Mouse (Mus musculus): ENCODE measurements at regions not wholly inside any gene's neighbourhood (a gene's known extent, or its start where the extent isn't known, plus 50 kb on each side); places are given as distances from the start of the nearest gene placed in this dataset.

- WGBS (ENCODE audit: insufficient replicate concordance) = 68% methylated on average over 4 of the region's 4 CpGs
- H3K4me2 ChIP-seq = no peak overlapping the region
- no peak overlapping the region for H3K27ac ChIP-seq
- no peak overlapping the region for H3K4me3 ChIP-seq
- H3K36me3 ChIP-seq = no peaks in the 10 kb centered on the region
- no peak for ATAC-seq
- no peak overlapping the region for H3K9ac ChIP-seq
- H3K27me3 ChIP-seq (replicated peaks) = no peaks in the 10 kb centered on the region
- no peaks in the 10 kb centered on the region for H3K9me3 ChIP-seq (replicated peaks)
- H3K4me1 ChIP-seq = no peaks in the 10 kb centered on the region
Observed at GRCm38 (mm10) chr9:69652106-69652505, 108.6 kb downstream of the Foxb1 start.

- Histone ChIP-seq H3K36me3 (no peaks in the 10 kb centered on the region), H3K27me3 (replicated peaks) (no peaks in the 10 kb centered on the region), H3K27ac (no peak overlapping the region), H3K4me2 (no peak overlapping the region), H3K9ac (no peak overlapping the region), H3K4me1 (no peaks in the 10 kb centered on the region), H3K4me3 (no peak overlapping the region), H3K9me3 (replicated peaks) (no peaks in the 10 kb centered on the region)
- no peak for ATAC-seq
- WGBS (ENCODE audit: insufficient replicate concordance) = 64% methylated on average over 8 of the region's 8 CpGs
Observed at GRCm38 (mm10) chr9:69651608-69652007, 109.1 kb downstream of the Foxb1 start.

- no peak overlapping the region for H3K4me3 ChIP-seq
- no peaks in the 10 kb centered on the region for H3K4me1 ChIP-seq
- 60% methylated on average over 5 of the region's 5 CpGs for WGBS (ENCODE audit: insufficient replicate concordance)
- H3K4me2 ChIP-seq = no peak overlapping the region
- no peaks in the 10 kb centered on the region for H3K36me3 ChIP-seq
- no peaks in the 10 kb centered on the region for H3K9me3 ChIP-seq (replicated peaks)
- H3K27ac ChIP-seq = no peak overlapping the region
- ATAC-seq = no peak
- no peaks in the 10 kb centered on the region for H3K27me3 ChIP-seq (replicated peaks)
- H3K9ac ChIP-seq = no peak overlapping the region
Observed at GRCm38 (mm10) chr9:69642591-69642990, 118.1 kb downstream of the Foxb1 start.

GRCm38 (mm10) chr9:69623312-69623711, 137.4 kb downstream of the Foxb1 start:
- Histone ChIP-seq H3K27me3 (replicated peaks) (no peaks in the 10 kb centered on the region), H3K9ac (no peak overlapping the region), H3K36me3 (no peaks in the 10 kb centered on the region), H3K4me3 (no peak overlapping the region), H3K9me3 (replicated peaks) (no peaks in the 10 kb centered on the region), H3K4me2 (no peak overlapping the region), H3K27ac (no peak overlapping the region), H3K4me1 (no peaks in the 10 kb centered on the region)
- 15% methylated on average over 7 of the region's 7 CpGs for WGBS (ENCODE audit: insufficient replicate concordance)
- no peak for ATAC-seq

GRCm38 (mm10) chr9:69621006-69621405, 139.7 kb downstream of the Foxb1 start:
- Histone ChIP-seq H3K4me2 (no peak overlapping the region), H3K4me1 (no peaks in the 10 kb centered on the region), H3K27ac (no peak overlapping the region), H3K4me3 (no peak overlapping the region), H3K9me3 (replicated peaks) (no peaks in the 10 kb centered on the region), H3K27me3 (replicated peaks) (no peaks in the 10 kb centered on the region), H3K36me3 (no peaks in the 10 kb centered on the region), H3K9ac (no peak overlapping the region)
- ATAC-seq = no peak
- 67% methylated on average over 3 of the region's 3 CpGs for WGBS (ENCODE audit: insufficient replicate concordance)

GRCm38 (mm10) chr9:69617328-69617727, 143.4 kb downstream of the Foxb1 start:
- Histone ChIP-seq H3K4me3 (no peak overlapping the region), H3K9me3 (replicated peaks) (no peaks in the 10 kb centered on the region), H3K9ac (no peak overlapping the region), H3K4me1 (no peaks in the 10 kb centered on the region), H3K27ac (no peak overlapping the region), H3K27me3 (replicated peaks) (no peaks in the 10 kb centered on the region), H3K36me3 (no peaks in the 10 kb centered on the region), H3K4me2 (no peak overlapping the region)
- 67% methylated on average over 2 of the region's 2 CpGs for WGBS (ENCODE audit: insufficient replicate concordance)
- ATAC-seq = no peak

GRCm38 (mm10) chr9:69597472-69597871, 144.1 kb downstream of the Anxa2 start:
- H3K36me3 ChIP-seq = no peaks in the 10 kb centered on the region
- no peaks in the 10 kb centered on the region for H3K4me1 ChIP-seq
- no peak overlapping the region for H3K9ac ChIP-seq
- H3K4me3 ChIP-seq = no peak overlapping the region
- no peak overlapping the region for H3K27ac ChIP-seq
- no peaks in the 10 kb centered on the region for H3K9me3 ChIP-seq (replicated peaks)
- H3K4me2 ChIP-seq = no peak overlapping the region
- H3K27me3 ChIP-seq (replicated peaks) = no peaks in the 10 kb centered on the region
- 62% methylated on average over 8 of the region's 8 CpGs for WGBS (ENCODE audit: insufficient replicate concordance)
- ATAC-seq = no peak

GRCm38 (mm10) chr9:69592329-69593062, 139.1 kb downstream of the Anxa2 start:
- ATAC-seq = no peak
- no peaks in the 10 kb centered on the region for H3K27me3 ChIP-seq (replicated peaks)
- 67% methylated on average over 15 of the region's 15 CpGs for WGBS (ENCODE audit: insufficient replicate concordance)
- no peak overlapping the region for H3K27ac ChIP-seq
- H3K4me3 ChIP-seq = no peak overlapping the region
- H3K9ac ChIP-seq = no peak overlapping the region
- H3K9me3 ChIP-seq (replicated peaks) = no peaks in the 10 kb centered on the region
- H3K4me1 ChIP-seq = no peaks in the 10 kb centered on the region
- no peak overlapping the region for H3K4me2 ChIP-seq
- H3K36me3 ChIP-seq = no peaks in the 10 kb centered on the region

- Histone ChIP-seq H3K27me3 (replicated peaks) (no peaks in the 10 kb centered on the region), H3K9ac (no peak overlapping the region), H3K4me2 (no peak overlapping the region), H3K36me3 (no peaks in the 10 kb centered on the region), H3K27ac (no peak overlapping the region), H3K9me3 (replicated peaks) (no peaks in the 10 kb centered on the region), H3K4me3 (no peak overlapping the region), H3K4me1 (no peaks in the 10 kb centered on the region)
- no peak for ATAC-seq
- WGBS (ENCODE audit: insufficient replicate concordance) = 49% methylated on average over 4 of the region's 4 CpGs
Observed at GRCm38 (mm10) chr9:69588846-69589245, 135.4 kb downstream of the Anxa2 start.

- H3K4me3 ChIP-seq = no peak overlapping the region
- no peak overlapping the region for H3K9ac ChIP-seq
- no peak overlapping the region for H3K4me2 ChIP-seq
- H3K27ac ChIP-seq = no peak overlapping the region
- H3K36me3 ChIP-seq = no peaks in the 10 kb centered on the region
- H3K27me3 ChIP-seq (replicated peaks) = no peaks in the 10 kb centered on the region
- 57% methylated on average over 3 of the region's 3 CpGs for WGBS (ENCODE audit: insufficient replicate concordance)
- no peaks in the 10 kb centered on the region for H3K4me1 ChIP-seq
- no peak for ATAC-seq
- no peaks in the 10 kb centered on the region for H3K9me3 ChIP-seq (replicated peaks)
Observed at GRCm38 (mm10) chr9:69587096-69587495, 133.7 kb downstream of the Anxa2 start.

GRCm38 (mm10) chr9:69581236-69581635, 127.8 kb downstream of the Anxa2 start:
- Histone ChIP-seq H3K36me3 (no peaks in the 10 kb centered on the region), H3K27me3 (replicated peaks) (no peaks in the 10 kb centered on the region), H3K9me3 (replicated peaks) (no peaks in the 10 kb centered on the region), H3K9ac (no peak overlapping the region), H3K27ac (no peak overlapping the region), H3K4me2 (no peak overlapping the region), H3K4me3 (no peak overlapping the region), H3K4me1 (no peaks in the 10 kb centered on the region)
- no peak for ATAC-seq

- Histone ChIP-seq H3K4me1 (no peaks in the 10 kb centered on the region), H3K4me2 (no peak overlapping the region), H3K4me3 (no peak overlapping the region), H3K36me3 (no peaks in the 10 kb centered on the region), H3K9ac (no peak overlapping the region), H3K9me3 (replicated peaks) (no peaks in the 10 kb centered on the region), H3K27ac (no peak overlapping the region), H3K27me3 (replicated peaks) (no peaks in the 10 kb centered on the region)
- 74% methylated on average over 10 of the region's 10 CpGs for WGBS (ENCODE audit: insufficient replicate concordance)
- ATAC-seq = no peak
Observed at GRCm38 (mm10) chr9:69577661-69578405, 124.4 kb downstream of the Anxa2 start.
